Mouse (Mus musculus) induced T-regulatory cell, adult 2 months (primary cell): ENCODE measurements around the gene Galnt10.
"Not testable (repeated sequence)": the region's sequence is repeated elsewhere in the genome, so short reads cannot be mapped to it uniquely, and the experiment has no call there.

Source experiments
- DNase-seq: peaks from one replicate; pipeline ENCODE4 v3.0.0-alpha.2; 2012; ENCODE audit warnings: low read depth

The Galnt10 gene

GRCm38 (mm10) chr11:57797828-57798227 lies 152.6 kb downstream of the Galnt10 start:
- no peak for DNase-seq

- no peak for DNase-seq
Measured at GRCm38 (mm10) chr11:57799456-57799855, 154.2 kb downstream of the Galnt10 start.

GRCm38 (mm10) chr11:57800266-57800951 lies 155.2 kb downstream of the Galnt10 start:
- peak; percentile 60 for DNase-seq

- peak; percentile 96 for DNase-seq
Measured at GRCm38 (mm10) chr11:57800971-57801765, 155.9 kb downstream of the Galnt10 start, which contains the start of gene Sap30l. Sap30l (plus strand) TSS chr11:57801637.

- DNase-seq: peak; percentile 48
Measured at GRCm38 (mm10) chr11:57801766-57802510, 156.7 kb downstream of the Galnt10 start.

GRCm38 (mm10) chr11:57802511-57802870 lies 157.2 kb downstream of the Galnt10 start:
- DNase-seq: peak; percentile 60

GRCm38 (mm10) chr11:57805047-57805446 lies 159.8 kb downstream of the Galnt10 start:
- peak; percentile 71 for DNase-seq

GRCm38 (mm10) chr11:57809017-57809731 lies 163.9 kb downstream of the Galnt10 start:
- DNase-seq: no peak

GRCm38 (mm10) chr11:57809732-57810098 lies 164.5 kb downstream of the Galnt10 start:
- no peak for DNase-seq

- no peak for DNase-seq
Measured at GRCm38 (mm10) chr11:57811006-57811405, 165.8 kb downstream of the Galnt10 start.

- no peak for DNase-seq
Measured at GRCm38 (mm10) chr11:57812212-57812611, 167.0 kb downstream of the Galnt10 start.

GRCm38 (mm10) chr11:57813641-57814040 lies 168.4 kb downstream of the Galnt10 start:
- no peak for DNase-seq

- DNase-seq: no peak
Measured at GRCm38 (mm10) chr11:57818189-57818588, 172.9 kb downstream of the Galnt10 start.

GRCm38 (mm10) chr11:57819999-57820581 lies 174.8 kb downstream of the Galnt10 start:
- DNase-seq: peak; percentile 77

GRCm38 (mm10) chr11:57823159-57823558 lies 177.9 kb downstream of the Galnt10 start:
- DNase-seq: not testable (repeated sequence)

GRCm38 (mm10) chr11:57823714-57824113 lies 178.5 kb downstream of the Galnt10 start:
- no peak for DNase-seq

GRCm38 (mm10) chr11:57825234-57825633 lies 180.0 kb downstream of the Galnt10 start:
- peak; percentile 43 for DNase-seq

- no peak for DNase-seq
Measured at GRCm38 (mm10) chr11:57827048-57827914, 182.0 kb downstream of the Galnt10 start.

GRCm38 (mm10) chr11:57827915-57828545 lies 182.8 kb downstream of the Galnt10 start:
- no peak for DNase-seq
